Mouse (Mus musculus) hindbrain, embryonic 16.5 days (tissue): ENCODE data around the gene Gucd1. TPM values are rescaled to one million over a fixed set of nuclear protein-coding genes. Genes with fewer than 3 reads are reported as not detected.
A peak's percentile ranks its signal among the peaks of the same experiment; 100 is the strongest.

ENCODE experiments used
- ATAC-seq: fragments of 200-750 bp; cut with Nextera tagmentation; 2 replicates; pipeline ENCODE4 v1.8.0; 2017; ENCODE audit warnings: moderate TSS enrichment, moderate library complexity
- H3K27ac ChIP-seq: fragments of 300-500 bp; sonication (generic); 2 replicates; pipeline ENCODE4 v1.5.1; 2014; ENCODE audit warnings: low read depth, mild to moderate bottlenecking, control low read depth, low read length, moderate library complexity
- H3K27me3 ChIP-seq: fragments of 300-500 bp; sonication (generic); replicated peaks from 2 replicates; pipeline ENCODE4 v1.6.1; 2014; ENCODE audit warnings: low read length; ENCODE audit not compliant: control insufficient read depth, insufficient read depth
- H3K36me3 ChIP-seq: fragments of 300-500 bp; sonication (generic); 2 replicates; pipeline ENCODE4 v1.6.1; 2014; ENCODE audit warnings: mild to moderate bottlenecking, low read length, moderate library complexity, mixed read lengths; ENCODE audit not compliant: control insufficient read depth, insufficient read depth
- H3K4me1 ChIP-seq: fragments of 300-500 bp; sonication (generic); 2 replicates; pipeline ENCODE4 v1.6.1; 2014; ENCODE audit warnings: low read depth, low read length; ENCODE audit not compliant: control insufficient read depth, insufficient read depth
- H3K4me2 ChIP-seq: fragments of 300-500 bp; sonication (generic); 2 replicates; pipeline ENCODE4 v1.6.1; 2014; ENCODE audit warnings: mild to moderate bottlenecking, low read length, control low read depth, moderate library complexity
- H3K4me3 ChIP-seq: fragments of 300-500 bp; sonication (generic); 2 replicates; pipeline ENCODE4 v1.5.1; 2014; ENCODE audit warnings: mild to moderate bottlenecking, low read length, control low read depth, moderate library complexity
- H3K9ac ChIP-seq: fragments of 300-500 bp; sonication (generic); 2 replicates; pipeline ENCODE4 v1.6.1; 2014; ENCODE audit warnings: low read depth, mild to moderate bottlenecking, control low read depth, low read length, moderate library complexity
- H3K9me3 ChIP-seq: fragments of 300-500 bp; sonication (generic); 2 replicates; pipeline ENCODE4 v1.6.1; 2014; ENCODE audit warnings: mild to moderate bottlenecking, low read length, moderate library complexity; ENCODE audit not compliant: control insufficient read depth
- WGBS: fragments of 180-500 bp; shearing (Covaris S2); extraction: QIAGEN DNeasy Blood & Tissue Kit; methylation state at CpG from one replicate; pipeline ENCODE4 v1.1.7; 2014; 5-methylcytosine and 5-hydroxymethylcytosine counted together
- polyA plus RNA-seq: library from polyadenylated mRNA; unstranded; fragments of >200 nt; fragmentation: Nextera tagmentation; extraction: Ambion mirVana; gene quantifications from 2 replicates; pipeline ENCODE4 v1.2.1, GENCODE M21; 2015

The Gucd1 gene
- polyA plus RNA-seq, 1 experiment from 2014 or later, result 15.4 TPM

DNA sequence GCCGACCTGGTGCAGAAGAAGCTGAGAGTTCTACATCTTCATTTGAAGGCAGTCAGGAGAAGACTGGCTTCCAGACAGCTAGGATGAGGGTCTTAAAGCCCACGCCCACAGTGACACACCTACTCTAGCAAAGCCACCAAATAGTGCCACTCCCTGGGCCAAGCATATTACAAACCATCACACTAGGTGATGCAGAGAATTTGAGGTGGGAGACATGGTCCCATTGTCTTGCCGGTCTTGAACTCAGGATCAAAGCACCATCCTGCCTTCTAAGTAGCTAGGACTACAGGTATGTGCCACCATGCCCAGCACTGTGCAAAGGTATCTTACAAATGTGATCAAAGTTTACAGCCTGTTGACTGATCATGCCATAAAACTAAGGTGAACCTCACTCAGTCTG is 77.0 kb downstream of the Gucd1 start:
- 88% methylated on average over 3 of the region's 3 CpGs for WGBS
- no peak overlapping the region for H3K9ac ChIP-seq

DNA sequence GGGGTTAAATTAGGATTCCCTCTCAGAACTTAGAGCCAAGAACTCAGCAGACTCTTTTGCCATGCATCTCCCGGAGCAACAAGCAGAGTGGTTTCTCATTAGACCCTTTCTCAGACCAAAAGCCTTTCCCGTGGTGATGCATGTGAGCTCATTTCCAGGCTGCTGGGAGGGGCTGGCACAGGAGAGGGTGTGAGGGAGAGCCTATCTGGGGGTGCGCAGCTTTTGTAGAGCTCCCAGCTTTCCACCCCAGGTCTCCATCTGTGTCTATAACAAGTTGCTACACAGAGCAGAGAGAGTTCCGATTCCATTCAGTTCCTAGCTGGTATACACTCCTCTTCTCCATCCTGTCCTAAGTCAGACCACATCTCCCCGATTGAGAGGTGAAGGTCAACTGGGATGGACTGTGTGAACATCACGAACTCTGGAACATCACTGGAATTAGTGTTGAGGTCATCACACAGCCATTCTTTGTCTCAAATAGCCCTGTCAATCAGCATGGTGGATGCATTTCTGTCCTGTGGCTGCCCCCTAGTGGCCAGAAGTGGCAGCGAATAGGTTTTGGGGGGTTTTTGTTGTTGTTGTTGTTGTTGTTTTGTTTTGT is 78.5 kb downstream of the Gucd1 start:
- 35% methylated on average over 7 of the region's 7 CpGs for WGBS
- Histone ChIP-seq H3K27ac (peak overlapping the region; percentile 55), H3K9ac (no peak overlapping the region), H3K27me3 (no peaks in the 10 kb centered on the region), H3K4me3 (no peak overlapping the region), H3K36me3 (no peaks in the 10 kb centered on the region), H3K4me1 (peaks cover 10% of the 10 kb centered on the region), H3K4me2 (no peak overlapping the region), H3K9me3 (no peaks in the 10 kb centered on the region)
- ATAC-seq, result peak; percentile 48

More for the DNA sequence above, 77.0 kb downstream of the Gucd1 start:
- Histone ChIP-seq H3K4me1 (peaks cover 14% of the 10 kb centered on the region), H3K27me3 (no peaks in the 10 kb centered on the region), H3K4me2 (no peak overlapping the region), H3K4me3 (no peak overlapping the region), H3K36me3 (no peaks in the 10 kb centered on the region), H3K9me3 (no peaks in the 10 kb centered on the region), H3K27ac (no peak overlapping the region)
- ATAC-seq, result no peak

DNA sequence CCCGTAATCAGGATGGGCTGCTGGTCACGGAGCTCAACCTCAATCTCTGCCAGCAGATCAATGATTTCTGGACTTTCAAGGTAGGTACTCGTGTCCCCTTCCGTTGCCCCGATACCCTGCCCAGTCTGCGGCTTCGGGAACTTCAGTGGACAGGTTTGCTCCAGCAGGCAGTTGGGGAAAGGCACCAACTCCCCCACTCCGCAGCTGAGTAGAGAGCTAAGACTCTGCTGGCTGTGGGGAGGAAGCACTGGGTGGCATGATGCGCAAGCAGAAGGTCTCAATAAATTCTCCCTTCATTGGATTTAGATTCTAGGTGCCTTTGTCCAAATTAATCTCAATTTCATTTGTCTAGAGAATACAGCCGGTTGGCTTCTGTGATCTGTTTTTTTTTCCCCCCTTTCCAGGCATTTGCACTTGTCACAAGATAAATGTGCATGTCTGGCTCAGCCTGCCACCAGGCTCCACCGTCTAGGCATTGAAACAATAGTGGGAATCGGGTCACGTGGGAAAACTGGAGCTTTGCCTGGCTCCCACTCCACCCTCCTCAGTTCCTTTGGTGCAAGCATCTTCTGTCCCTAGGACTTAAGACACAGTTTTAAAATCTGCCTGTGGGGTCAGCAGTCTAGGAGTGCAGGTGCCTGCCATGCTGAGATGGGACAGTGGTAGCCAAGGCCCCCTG is 79.5 kb downstream of the Gucd1 start:
- no peak overlapping the region for H3K4me3 ChIP-seq
- WGBS, result 42% methylated on average over 13 of the region's 13 CpGs
- no peaks in the 10 kb centered on the region for H3K36me3 ChIP-seq
- no peaks in the 10 kb centered on the region for H3K9me3 ChIP-seq
- no peak overlapping the region for H3K4me2 ChIP-seq
- peak; percentile 74; the same call in 1 of the 2 replicates for ATAC-seq
- H3K9ac ChIP-seq, result no peak overlapping the region
- H3K4me1 ChIP-seq, result peaks cover 10% of the 10 kb centered on the region
- no peaks in the 10 kb centered on the region for H3K27me3 ChIP-seq
- peak overlapping the region; percentile 55 for H3K27ac ChIP-seq

DNA sequence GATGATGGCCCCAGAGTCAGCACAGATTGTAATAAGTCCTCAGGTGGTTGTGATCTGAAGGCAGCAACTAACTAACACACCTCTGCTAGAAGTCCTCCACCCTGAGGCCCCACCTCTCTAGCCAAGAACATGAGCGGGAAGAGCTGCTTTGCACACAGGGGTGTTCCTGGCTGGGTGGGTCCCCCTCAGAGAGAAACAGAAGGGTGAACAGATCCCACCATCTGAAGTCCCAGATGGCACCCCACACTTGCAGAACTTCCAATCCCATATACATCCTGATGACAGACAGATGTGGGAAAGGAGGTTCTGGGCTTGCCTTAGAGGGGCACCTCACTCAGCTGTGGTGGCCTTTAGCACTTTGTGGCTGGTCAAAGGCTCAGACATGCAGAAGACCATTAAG is 80.5 kb downstream of the Gucd1 start:
- H3K9me3 ChIP-seq, result no peaks in the 10 kb centered on the region
- H3K27ac ChIP-seq, result no peak overlapping the region
- H3K4me2 ChIP-seq, result no peak overlapping the region
- no peak for ATAC-seq
- no peak overlapping the region for H3K9ac ChIP-seq
- H3K4me3 ChIP-seq, result no peak overlapping the region
- whole genome bisulfite sequencing, result 90% methylated on average over 1 of the region's 1 CpGs
- peaks cover 10% of the 10 kb centered on the region for H3K4me1 ChIP-seq
- no peaks in the 10 kb centered on the region for H3K27me3 ChIP-seq
- no peaks in the 10 kb centered on the region for H3K36me3 ChIP-seq

DNA sequence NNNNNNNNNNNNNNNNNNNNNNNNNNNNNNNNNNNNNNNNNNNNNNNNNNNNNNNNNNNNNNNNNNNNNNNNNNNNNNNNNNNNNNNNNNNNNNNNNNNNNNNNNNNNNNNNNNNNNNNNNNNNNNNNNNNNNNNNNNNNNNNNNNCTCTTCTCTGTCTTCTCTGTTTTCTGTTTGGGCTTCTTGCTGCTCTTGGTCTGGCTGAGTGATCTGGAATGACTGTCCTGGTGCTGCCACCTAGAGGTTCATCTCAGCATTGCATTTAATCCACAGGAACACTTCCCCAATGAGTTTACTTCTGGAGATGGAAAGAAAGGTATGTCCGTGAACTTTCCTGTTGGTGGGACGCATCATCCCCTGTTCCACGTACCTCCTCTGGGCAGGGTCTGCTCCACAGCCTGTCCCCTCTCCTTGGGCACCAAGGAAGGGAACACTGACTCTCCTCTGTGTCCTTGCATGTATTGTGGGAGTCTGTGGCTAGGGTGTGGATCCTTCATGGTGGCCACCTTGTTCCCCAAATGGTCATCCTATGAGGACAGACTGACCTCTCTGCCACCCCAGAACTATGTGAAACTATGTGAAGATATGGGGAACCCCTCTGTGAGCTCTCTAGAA is 81.1 kb downstream of the Gucd1 start:
- no peaks in the 10 kb centered on the region for H3K36me3 ChIP-seq
- ATAC-seq, result peak; percentile 57
- H3K27me3 ChIP-seq, result no peaks in the 10 kb centered on the region
- no peak overlapping the region for H3K27ac ChIP-seq
- no peak overlapping the region for H3K9ac ChIP-seq
- no peak overlapping the region for H3K4me2 ChIP-seq
- 22% methylated on average over 3 of the region's 3 CpGs for WGBS
- peaks cover 10% of the 10 kb centered on the region for H3K4me1 ChIP-seq
- H3K4me3 ChIP-seq, result no peak overlapping the region
- no peaks in the 10 kb centered on the region for H3K9me3 ChIP-seq

DNA sequence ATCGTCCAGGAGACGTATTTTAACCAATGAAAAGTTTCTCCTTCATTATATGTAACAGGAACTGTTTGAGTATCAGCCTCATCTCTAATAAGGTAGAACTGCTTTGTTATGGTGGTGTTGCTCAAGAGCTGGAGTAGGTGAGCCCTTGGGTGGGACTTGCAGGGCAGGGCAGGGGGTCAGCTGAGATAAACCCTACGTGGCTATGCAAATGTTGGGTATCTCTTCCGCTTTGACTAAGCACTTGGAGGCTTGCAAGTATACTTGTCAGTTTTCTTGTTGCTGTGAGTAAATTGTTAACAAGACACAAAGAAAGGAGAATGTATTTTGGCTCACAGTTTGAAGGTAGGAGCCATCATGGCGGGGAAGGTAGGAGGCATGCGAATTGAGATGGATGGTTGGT is 87.1 kb downstream of the Gucd1 start:
- ATAC-seq, result no peak
- Histone ChIP-seq H3K27me3 (no peaks in the 10 kb centered on the region), H3K36me3 (no peaks in the 10 kb centered on the region), H3K27ac (no peak overlapping the region), H3K9ac (no peak overlapping the region), H3K4me2 (no peak overlapping the region), H3K4me1 (no peaks in the 10 kb centered on the region), H3K9me3 (no peaks in the 10 kb centered on the region), H3K4me3 (no peak overlapping the region)
- 96% methylated on average over 6 of the region's 6 CpGs for WGBS

DNA sequence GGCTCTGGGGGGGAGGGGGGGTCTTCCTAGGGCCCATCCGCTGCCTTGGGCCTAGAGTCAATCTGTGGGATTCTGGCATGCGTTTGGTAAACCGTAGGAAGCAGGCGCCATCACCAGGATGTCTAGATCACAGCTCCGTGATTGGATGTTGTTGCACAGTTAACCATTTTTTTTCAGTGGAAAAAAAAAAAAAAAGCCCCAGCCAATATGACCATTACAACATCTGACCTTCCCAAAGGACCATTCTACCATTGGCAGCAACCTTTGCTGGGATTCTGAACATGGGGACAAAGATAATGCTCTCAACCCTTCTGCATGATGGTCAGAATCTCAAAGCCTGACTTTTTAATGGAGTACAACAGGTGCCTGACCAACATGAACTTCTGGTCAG is 87.6 kb downstream of the Gucd1 start:
- WGBS, result 91% methylated on average over 5 of the region's 5 CpGs
- no peak for ATAC-seq
- H3K36me3 ChIP-seq, result no peaks in the 10 kb centered on the region
- H3K27ac ChIP-seq, result no peak overlapping the region
- H3K4me1 ChIP-seq, result no peaks in the 10 kb centered on the region
- no peaks in the 10 kb centered on the region for H3K27me3 ChIP-seq
- no peaks in the 10 kb centered on the region for H3K9me3 ChIP-seq
- H3K4me3 ChIP-seq, result no peak overlapping the region
- H3K9ac ChIP-seq, result no peak overlapping the region
- no peak overlapping the region for H3K4me2 ChIP-seq

DNA sequence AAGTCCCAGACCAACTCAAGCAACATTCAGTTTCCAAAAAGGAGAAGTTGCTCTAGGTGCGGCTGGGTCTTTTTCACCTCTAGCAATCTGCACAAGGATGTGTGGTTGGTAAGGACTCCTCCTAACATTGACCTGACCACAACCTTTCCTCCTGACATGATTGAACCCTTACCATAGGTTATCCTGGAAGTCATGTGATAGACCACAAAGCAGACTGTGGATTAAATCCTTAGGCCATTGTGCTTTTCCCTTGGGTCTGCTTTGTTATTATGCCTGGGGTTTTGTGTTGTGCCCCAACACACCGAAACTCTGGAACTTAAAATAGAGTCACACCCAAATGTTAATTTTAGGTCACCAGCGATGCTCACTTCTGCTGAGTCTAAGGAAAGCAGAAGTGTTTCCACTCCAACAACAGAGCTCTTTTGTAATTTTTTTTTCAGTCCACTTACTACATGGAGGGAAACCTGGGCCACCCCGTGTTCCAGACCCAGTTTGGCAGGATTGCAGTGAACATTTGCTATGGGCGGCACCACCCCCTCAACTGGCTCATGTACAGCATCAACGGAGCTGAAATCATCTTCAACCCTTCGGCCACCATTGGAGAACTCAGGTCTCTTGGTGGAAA is 88.1 kb downstream of the Gucd1 start:
- H3K4me3 ChIP-seq, result no peak overlapping the region
- H3K4me2 ChIP-seq, result no peak overlapping the region
- 87% methylated on average over 7 of the region's 7 CpGs for WGBS
- no peaks in the 10 kb centered on the region for H3K27me3 ChIP-seq
- H3K27ac ChIP-seq, result no peak overlapping the region
- no peak for ATAC-seq
- H3K9me3 ChIP-seq, result no peaks in the 10 kb centered on the region
- H3K4me1 ChIP-seq, result no peaks in the 10 kb centered on the region
- H3K36me3 ChIP-seq, result no peaks in the 10 kb centered on the region
- H3K9ac ChIP-seq, result no peak overlapping the region

DNA sequence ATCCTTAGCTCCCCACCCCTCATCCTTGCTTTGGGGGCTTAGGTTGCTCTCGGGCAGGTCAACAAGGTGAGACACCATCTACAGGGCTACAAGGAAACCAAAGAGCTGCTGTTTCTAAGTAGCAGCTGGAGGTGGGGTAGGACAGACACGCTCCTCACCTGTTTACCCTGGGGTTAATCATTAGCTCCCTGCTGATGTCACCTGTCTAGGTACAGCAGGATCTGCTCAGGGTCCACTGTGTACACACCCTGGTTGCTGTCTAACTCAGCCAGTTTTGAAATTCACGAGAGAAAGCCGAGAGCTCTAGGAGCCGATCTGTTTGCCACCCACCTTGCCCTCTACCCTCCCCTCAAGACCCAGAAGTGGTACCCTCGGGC is 88.8 kb downstream of the Gucd1 start:
- H3K4me3 ChIP-seq, result no peak overlapping the region

More for the DNA sequence above, 88.8 kb downstream of the Gucd1 start:
- Histone ChIP-seq H3K4me1 (no peaks in the 10 kb centered on the region), H3K27me3 (no peaks in the 10 kb centered on the region), H3K36me3 (no peaks in the 10 kb centered on the region), H3K4me2 (no peak overlapping the region), H3K9me3 (no peaks in the 10 kb centered on the region), H3K27ac (no peak overlapping the region), H3K9ac (no peak overlapping the region)
- no peak for ATAC-seq
- WGBS, result 85% methylated on average over 6 of the region's 6 CpGs
